Mouse (Mus musculus): Measurements from ENCODE around the gene Mif.
"Not testable (repeated sequence)": the region's sequence is repeated elsewhere in the genome, so short reads cannot be mapped to it uniquely, and the experiment has no call there.

Gene Mif

GRCm38 (mm10) chr10:75859786-75860470, at the start of gene Mif:
Mif (minus strand) TSS chr10:75860240.
- peak; percentile 82 for DNase-seq (ENCODE audit: low read depth, low spot score)

- DNase-seq (ENCODE audit: low read depth, low spot score), result no peak
Observed at GRCm38 (mm10) chr10:75906882-75907281, 46.8 kb upstream of the Mif start.

DNA sequence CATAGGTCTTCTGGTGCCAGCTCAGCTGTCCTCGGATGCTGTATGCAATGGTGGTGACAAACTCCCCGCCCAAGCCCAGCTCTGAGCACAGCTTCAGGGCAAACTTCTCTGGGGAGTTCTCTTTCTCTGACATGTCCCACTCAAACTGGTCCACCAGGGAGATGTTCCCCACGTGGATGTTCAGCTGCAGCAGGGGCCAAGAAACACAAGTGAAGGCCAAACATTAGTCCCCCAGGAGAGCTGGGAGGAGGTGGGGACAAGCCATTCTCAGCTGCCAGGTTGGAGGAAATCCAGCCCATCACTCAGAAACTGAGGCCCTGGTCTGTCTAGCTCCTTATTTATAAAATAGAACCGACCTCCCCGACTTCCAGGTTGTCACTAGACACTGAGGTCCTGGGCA, 44.4 kb upstream of the Mif start:
- DNase-seq (ENCODE audit: low read depth, low spot score), result no peak

- DNase-seq (ENCODE audit: low read depth, low spot score), result no peak
Observed at GRCm38 (mm10) chr10:75898846-75899245, 38.8 kb upstream of the Mif start.

- no peak for DNase-seq (ENCODE audit: low read depth, low spot score)
Observed at GRCm38 (mm10) chr10:75898039-75898564, 38.1 kb upstream of the Mif start.

DNA sequence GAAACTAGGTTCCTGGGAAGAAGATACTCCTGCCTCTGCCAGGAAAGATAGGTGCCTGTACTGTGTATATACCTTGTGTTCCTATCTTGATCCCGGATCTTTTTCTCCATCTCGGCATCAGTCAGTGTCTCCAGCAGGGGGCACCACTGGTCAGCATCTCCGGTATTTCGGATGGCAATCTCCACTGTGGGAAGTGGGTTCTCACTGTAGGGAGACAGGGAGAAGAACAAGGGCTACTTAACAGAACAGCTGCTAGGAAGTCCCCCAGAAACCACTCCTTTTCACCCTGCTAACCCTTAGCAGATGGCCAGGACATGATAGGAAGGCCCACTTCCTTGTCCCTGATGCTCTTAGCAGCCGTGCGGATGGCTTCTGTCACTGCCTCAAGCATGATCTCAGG, 37.3 kb upstream of the Mif start:
- DNase-seq (ENCODE audit: low read depth, low spot score), result no peak

DNA sequence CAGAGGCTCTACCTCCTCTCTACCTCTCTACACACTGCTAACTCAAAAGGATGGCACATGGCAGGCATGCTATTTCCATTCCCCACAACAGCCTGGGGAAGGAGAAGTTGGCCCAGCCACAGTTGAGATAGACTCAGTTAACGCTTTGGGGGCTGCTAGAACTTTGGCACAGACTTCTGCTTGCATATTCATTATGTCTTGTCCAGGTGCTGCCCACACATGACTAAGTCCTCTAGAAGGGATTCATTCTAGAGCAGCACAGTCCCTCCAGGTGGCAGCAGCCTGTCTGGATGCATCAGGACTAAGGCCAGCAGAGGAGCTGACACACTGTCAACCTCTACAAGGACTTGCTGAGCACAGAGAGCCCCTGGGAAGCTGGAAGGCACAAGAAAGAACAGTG, 36.2 kb upstream of the Mif start:
- peak; percentile 63 for DNase-seq (ENCODE audit: low read depth, low spot score)

GRCm38 (mm10) chr10:75895730-75896129, 35.7 kb upstream of the Mif start:
- DNase-seq (ENCODE audit: low read depth, low spot score), result no peak

DNA sequence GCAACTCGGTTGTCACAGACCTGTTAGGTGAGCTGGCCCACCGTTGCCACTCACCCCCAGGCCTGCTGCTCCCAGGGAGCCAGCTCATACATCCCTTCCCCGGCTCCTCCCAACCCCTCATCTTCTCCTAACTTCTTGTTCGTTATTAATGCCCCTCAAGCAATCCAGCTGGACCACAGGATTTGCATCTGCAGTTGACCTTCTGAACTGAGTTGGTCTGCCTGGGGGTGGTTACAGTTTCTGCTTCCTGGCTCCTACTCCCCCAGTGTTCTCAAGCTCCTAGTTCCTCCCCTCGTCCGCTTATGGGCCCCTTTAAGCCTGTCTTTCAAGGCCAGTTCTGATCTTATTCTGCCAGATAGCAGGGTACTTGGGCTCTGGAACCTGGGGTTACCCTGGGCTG, 34.6 kb upstream of the Mif start:
- no peak for DNase-seq (ENCODE audit: low read depth, low spot score)

DNA sequence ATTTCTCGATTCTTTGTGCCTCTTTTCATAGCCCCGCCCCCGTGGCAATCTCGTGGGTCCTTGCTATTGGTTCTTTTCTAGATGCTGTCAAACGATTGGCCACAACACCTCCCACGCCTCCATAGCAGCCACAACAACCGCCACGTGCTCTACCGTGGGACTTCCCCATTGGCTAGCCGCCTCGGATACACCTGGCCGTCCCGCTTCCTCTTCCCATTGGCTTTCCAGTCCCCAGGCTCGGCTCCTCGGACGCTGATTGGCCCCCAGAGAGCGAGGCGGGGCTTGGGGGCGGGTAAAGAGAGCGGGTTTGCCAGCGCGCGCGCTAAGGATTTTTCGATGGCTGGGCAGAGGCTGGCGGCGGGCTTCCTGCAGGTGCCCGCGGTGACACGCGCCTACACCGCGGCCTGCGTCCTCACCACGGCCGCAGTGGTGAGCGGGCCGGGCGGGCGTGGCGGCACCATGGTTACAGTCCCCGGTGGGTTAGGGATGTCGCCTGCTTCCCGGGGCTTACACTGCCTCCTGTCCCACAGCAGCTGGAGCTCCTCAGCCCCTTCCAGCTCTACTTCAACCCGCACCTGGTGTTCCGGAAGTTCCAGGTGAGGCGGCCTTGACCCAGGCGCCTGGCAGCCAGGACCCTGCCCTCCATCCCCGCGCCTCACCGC, 33.2 kb upstream of the Mif start, which contains the start of gene Derl3:
Gene Derl3 (plus strand): TSS at position 325 of the 662 bp plus-strand sequence.
- peak; percentile 97 for DNase-seq (ENCODE audit: low read depth, low spot score)

- no peak for DNase-seq (ENCODE audit: low read depth, low spot score)
Observed at GRCm38 (mm10) chr10:75889406-75890153, 29.5 kb upstream of the Mif start.

GRCm38 (mm10) chr10:75887504-75887903, 27.5 kb upstream of the Mif start:
- not testable (repeated sequence) for DNase-seq (ENCODE audit: low read depth, low spot score)

- DNase-seq (ENCODE audit: low read depth, low spot score), result no peak
Observed at GRCm38 (mm10) chr10:75884742-75885141, 24.7 kb upstream of the Mif start.

- DNase-seq (ENCODE audit: low read depth, low spot score), result peak; percentile 76
Observed at GRCm38 (mm10) chr10:75883232-75883552, 23.2 kb upstream of the Mif start.

DNA sequence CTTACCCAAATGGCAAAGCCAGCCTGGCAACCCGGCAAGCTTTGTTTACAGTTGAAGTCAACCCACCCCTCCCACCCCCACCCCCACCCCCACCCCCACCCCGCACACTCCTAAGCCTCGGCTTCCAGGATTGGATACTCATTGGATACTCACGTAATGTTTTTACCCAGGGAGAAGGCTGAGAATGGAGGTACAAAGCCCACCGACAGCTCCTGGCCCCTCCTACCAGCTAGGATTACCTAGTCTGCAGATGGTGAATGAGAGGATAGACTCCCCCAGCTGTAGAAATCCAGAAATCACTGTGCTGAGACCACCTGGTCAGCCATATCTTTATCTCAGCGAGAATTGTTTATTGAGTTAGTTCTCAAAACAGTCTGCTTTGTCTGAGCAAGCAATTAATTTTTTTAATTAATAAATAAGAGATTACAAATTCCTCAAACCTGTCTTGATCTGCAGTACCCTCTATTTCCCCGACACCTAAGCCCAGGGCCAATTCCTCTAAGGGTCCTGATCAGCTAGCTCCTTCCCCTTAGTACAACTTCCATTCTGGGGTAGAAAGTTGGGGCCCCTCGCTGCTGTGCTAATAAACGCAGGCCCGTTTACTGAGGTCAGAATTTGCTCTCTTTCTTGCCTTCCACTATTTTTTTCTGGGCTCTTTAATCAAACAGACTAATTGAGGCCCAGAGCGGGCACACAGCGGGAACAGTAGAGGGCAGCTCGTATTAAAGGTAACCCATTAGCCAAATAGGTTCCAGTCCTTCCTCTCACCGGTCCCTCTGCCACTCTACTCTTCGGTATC, 22.6 kb upstream of the Mif start:
- no peak for DNase-seq (ENCODE audit: low read depth, low spot score)

- no peak for DNase-seq (ENCODE audit: low read depth, low spot score)
Observed at GRCm38 (mm10) chr10:75881578-75882432, 21.8 kb upstream of the Mif start.

- no peak for DNase-seq (ENCODE audit: low read depth, low spot score)
Observed at GRCm38 (mm10) chr10:75880771-75881577, 20.9 kb upstream of the Mif start.

DNA sequence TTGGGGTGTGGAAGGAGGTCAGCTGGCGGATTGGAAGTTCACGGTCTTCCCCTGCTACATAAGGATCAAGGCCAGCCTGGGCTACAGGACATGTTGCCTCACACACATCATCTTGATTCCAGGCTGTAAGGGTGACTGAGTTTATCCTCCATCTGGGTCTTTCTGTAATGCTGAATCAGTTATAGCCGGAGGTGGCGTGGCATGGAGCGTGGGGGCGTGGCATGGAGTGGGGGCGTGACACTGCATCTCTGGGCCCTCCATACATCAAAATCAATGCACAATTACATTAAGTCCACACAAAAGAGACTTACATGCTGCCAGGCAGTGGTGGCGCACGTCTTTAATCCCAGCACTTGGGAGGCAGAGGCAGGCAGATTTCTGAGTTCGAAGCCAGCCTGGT, 20.3 kb upstream of the Mif start:
- no peak for DNase-seq (ENCODE audit: low read depth, low spot score)

DNA sequence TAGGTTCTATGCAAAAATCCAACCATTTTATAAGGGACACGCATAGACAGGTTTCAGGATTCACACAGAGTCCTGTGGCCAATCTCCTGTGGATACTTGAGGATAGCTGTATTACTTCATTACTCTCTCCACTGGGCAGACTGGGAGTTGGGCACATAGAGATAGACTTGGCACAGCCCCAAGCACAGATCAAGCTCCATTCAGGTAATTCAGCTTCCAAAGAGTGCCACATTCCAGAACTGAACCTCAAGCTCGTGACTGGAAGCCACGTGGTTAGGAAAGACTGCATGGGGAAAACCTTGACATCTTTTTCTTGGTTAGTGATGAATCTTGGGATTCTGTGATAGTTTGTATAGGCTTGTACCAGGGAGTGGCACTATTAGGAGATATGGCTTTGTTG, 18.8 kb upstream of the Mif start:
- DNase-seq (ENCODE audit: low read depth, low spot score), result no peak

All from telencephalon, adult 2 months (tissue).